Mouse (Mus musculus) adrenal gland, postnatal 36 days (tissue): ENCODE data around the gene Ptprt. TPM values are rescaled to one million over a fixed set of nuclear protein-coding genes. Genes with fewer than 3 reads are reported as not detected.

Experiments
- DNase-seq, 2 experiments: peaks; one replicate each; pipeline ENCODE4 v3.0.0; 2021; ENCODE audit warnings: mixed read lengths in 1 of 2
- total RNA-seq, 2 experiments: library from RNA; stranded (reverse); gene quantifications; 2 replicates each; pipeline ENCODE4 v1.2.3; 2021

Ptprt gene
- total RNA-seq, 2 experiments from 2014 or later: 0.07 to 0.16 TPM

DNA sequence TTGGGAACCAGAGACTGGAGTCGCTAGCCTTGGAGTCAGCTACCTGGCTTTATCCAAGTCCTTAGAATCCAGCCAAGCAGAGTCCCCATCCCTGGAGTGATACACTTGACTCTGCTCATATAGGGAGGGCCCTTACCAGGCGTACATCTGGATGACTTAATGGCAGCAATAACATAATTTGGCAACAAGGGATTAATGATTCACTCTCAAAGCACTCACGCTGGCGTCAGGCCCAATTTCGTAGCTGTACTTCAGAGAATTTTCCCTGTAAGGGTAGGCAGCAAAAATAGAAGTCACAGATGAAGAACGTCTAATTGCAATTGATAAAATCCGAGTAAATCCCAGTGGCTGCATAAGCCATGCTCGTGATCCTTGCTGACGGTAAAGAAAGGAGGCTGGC, 956.5 kb downstream of the Ptprt start:
- DNase-seq: peak; percentile 79 to 87

DNA sequence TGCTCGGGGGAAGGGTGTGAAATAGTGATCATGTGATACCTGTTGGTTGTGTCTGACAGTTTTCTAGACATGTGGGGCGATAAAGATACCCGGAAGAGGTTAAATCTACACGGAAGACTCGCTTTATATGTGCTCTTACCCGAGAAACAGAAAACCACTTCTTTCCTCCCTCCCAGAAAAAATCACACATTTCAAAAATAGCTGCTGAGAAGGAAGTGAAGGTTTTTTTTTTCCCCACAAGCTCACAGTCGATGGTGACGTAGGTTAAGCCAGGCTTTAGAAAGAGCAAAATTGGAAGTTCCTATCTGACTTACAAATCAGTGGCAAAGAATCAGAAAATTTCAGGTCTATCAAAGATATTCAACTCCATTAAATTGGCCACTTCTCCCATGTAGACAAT, 965.1 kb downstream of the Ptprt start:
- no peak for DNase-seq

DNA sequence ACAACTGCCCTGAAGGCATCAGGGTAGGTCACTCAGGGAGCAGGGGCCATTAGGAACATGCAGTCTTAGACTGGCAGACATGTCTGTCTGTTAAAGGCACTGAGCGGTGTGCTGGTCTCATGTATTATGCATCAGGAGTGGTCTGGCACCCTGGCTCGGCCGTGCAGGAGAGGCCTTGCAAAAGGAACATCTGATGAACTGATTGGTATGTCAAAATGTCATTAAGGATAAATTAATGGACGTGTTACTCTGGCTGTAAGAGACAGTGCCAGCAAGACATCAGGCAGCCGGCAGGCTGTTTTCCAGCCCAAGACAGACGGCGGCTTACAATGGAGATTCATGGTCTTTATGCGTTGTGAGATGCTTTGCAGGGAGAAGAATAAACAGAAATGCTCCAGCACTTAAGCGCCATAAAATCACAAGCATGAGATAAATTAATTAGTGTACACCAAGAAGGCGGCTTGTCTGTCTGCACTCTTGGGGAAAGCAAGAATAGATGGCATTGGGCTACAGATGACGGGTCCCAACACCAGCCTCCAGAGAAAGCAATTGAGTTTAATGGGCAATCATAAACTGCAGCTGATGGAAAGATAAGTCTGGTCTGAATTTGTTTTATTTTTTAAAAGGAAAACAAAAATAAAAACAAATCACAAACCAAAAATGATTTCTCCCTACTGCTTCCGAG, 992.5 kb downstream of the Ptprt start:
- DNase-seq: no peak

DNA sequence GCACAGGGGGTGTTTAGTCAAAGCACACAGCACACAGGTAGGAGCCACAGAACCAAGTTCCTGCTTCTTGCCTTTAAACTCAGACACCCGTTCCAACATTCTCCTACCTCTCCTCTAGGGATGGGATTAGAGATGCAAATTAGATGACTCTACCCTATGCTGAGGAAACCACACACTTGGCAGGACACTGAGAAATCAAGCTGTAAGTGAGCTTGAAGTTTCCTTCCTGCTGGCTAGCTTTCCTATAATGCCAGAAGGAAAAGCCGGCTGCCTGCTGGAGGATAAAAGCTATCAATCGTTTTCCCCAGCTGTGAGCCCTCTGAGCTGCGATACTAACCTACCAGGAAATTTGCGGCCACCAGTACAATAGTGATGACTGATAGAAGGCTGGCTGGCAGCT, 999.0 kb downstream of the Ptprt start:
- DNase-seq: no peak

DNA sequence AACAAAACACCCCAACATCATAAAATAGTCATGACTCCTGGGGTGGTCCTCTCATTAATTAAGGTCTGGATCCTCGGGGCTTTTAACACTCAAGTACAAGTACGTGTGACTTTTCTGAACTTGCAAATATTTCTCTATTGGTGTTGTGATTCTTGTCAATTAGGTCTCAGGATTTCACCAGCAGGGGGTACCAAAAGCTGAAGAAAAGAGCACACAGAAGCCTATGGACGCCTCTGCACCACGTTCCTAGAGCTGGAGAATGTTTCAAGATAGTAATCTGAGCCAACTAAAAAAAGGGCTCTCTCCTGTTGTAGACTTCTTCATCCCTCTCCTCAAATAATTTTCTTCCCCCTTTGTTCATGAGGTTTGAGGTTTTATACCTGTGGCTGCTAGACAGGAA, 1000.1 kb downstream of the Ptprt start:
- DNase-seq: peak; percentile 15 to 36

DNA sequence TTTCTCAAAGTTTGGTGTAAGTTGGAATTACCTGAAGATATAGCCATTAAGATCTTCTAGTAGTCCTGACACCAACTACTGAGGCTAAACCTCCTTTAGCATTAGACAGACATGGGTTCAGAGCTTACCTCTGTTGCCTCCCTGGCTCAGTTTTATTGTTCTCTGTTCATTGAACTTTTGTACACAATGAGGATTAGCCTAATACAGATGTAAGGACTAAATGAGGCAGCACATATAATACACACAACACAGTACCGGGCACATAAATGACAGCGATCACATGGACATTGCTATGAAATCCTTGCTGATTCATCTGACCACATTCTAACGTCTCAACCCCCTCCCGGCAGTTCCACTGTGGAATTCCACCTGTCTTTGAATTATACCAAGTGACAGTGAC, 1003.9 kb downstream of the Ptprt start:
- no peak for DNase-seq

DNA sequence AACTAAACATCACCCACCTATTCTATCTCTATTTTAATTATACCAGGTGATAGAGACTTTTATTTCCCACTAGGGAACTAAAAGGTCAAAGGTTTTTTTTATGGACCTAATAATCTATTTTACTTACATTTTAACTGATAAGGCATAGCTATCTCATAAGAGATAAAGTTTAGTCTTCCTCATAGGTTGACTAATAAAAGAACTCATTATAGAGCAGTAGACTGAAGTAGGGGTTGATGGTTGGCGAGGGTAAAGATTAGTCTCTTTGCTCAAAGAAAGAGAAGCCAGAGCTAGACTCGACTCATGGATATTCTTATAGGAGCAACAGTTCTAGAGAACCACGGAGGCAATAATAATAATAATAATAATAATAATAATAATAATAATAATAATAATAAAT, 1004.3 kb downstream of the Ptprt start:
- no peak for DNase-seq

DNA sequence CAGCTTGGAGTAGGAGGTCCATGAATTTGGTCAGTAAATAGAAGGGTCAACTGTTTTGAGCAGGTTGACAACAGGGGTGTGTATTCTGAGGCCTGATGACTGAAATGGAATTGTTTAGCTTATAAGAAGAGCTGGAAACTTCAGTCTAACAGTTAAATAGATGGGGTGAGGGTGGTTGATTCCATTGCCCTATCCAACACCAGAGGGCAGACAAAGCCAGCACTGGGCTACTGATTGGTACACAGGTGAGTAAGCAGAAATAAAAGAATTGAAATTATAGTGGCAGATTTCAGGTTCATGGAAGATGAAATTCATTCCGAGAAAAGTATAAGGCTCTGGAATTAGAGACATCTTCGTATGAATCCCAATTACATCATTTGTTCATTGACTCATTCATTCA, 1020.1 kb downstream of the Ptprt start:
- no peak for DNase-seq

DNA sequence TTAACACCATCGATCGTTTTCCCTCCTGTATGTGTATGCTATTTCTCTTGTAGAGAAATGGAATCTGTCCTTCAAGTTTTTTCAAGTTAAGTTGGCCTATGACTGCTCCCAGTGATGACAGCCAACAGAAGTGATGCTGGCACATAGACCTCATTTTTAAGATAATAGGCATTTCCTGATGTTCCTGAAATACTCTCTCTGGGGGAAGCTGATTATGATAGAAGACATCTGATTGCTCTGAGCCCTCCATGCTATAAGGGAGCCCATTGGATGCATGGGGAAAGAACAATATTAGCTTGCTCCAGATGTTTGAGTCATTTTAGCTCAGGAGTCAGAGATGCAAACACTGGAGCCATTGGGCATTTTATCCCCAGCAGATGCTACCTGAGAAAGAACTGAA, 1026.9 kb downstream of the Ptprt start:
- DNase-seq: no peak

DNA sequence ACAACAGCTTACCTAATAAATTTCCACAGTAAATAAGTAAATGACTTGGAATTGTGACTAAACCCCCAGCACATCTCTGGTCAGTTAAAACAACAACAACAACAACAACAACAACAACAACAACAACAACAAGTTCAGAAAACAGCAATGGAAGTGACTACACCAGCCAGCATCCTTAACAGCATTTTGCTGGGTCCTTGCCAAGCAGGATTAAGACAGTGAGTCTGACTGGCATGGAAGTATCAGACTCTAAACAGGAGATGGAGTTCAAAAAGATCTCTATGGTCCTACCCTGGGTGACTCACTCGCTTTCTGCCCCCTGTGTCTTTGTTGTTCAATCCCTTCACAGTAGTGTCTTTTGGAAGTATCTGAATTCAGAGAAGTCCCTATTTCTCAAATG, 1035.1 kb downstream of the Ptprt start:
- no peak for DNase-seq

DNA sequence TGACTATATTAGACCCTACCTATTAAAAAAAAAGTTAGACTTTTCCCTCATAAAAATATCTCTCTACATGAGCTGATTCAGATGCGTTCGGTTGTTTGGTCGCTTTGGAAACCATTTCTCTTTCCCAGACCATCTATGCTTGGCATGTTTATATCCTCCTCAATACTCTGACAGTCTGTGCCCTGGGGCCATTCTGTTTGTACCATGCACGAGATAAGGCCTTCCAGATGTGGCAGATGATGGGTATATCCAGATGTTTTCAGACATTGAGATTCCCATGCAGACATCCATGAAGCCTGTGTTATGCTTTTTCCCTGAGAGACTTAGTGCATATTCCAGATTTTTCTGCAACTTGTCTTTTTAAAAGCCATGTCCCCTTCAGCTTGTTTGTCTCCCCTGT, 1052.5 kb downstream of the Ptprt start:
- no peak for DNase-seq

DNA sequence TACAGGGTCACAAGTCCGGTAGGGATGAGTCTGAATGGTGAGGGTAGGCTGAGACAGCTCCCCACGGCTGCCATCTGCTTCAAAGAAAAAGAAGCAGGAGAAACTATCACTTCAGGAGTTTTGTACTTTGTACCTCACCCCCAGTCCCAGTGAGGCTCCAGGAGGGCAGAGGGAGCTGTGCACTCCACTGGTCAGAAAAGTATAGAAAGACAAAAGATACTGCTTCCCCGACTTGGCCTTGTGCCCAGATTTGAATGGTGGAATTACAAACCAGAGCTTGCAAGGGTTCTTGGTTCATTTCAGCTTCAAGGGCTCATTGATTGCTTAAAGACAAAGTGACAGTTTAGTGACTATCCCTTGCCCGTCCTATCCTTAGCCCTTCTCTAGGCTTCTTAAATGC, 1053.6 kb downstream of the Ptprt start:
- no peak for DNase-seq

DNA sequence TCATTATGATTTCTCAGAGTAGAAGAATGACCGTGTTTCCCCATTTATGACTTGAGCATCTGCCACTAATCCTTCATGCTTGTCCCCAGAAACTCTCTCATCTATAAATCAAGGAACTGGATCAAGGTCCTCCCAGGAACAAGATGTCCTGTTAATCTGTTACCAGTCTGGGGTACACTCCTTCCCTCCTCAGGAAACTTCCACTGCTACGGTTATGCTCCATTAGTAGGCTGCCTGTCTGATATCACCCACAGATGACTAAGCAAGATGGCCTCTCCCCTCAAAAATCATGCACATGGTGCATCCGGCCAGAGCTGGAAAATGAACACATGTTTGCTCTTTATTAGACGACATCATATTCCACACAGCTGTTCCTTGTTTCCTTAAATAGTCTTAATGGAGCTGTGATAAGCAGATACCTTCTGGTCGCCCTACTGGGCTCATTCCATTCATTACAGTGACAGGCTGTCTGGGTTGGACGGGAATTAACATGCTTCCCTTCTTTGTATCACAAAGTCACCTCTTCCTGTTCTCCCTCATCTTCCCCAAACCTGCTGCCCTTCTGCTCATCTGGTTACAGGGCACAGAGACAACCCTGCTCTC, 1060.6 kb downstream of the Ptprt start:
- DNase-seq: no peak

DNA sequence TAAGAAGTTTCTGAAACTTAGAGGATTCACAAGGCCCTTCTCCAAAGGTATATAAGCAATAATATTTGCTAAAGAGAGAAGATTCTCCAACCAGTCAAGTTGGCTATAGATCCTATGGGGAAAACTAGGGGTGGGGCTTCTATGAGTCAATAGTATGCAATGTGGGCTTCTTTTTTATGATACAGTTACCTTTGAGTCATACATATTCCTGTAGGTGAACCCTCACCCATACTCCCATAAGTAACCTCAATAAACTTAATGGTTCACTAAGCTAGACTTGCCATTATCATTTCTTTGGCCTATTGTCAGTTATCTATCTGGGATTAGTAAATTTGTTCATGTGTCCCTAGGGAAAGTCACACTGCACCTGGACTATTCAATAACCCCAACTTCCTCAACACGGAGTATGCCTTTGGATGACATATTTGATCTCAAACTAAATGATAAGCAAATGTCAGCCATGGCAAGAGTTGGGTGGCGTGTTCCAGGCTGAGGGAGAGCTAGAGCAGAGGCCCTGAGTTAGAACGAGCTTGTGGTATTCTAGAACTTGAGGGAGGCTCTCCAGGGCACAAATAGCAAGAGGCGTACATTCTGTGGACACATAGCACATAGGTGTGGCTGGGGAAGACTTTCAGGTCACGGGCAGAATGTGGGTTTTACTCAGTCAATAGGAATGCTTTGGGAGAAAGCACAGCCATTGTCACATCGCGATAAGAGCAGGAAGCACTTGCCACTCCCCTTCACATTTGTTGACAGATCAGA, 1067.4 kb downstream of the Ptprt start:
- no peak for DNase-seq

DNA sequence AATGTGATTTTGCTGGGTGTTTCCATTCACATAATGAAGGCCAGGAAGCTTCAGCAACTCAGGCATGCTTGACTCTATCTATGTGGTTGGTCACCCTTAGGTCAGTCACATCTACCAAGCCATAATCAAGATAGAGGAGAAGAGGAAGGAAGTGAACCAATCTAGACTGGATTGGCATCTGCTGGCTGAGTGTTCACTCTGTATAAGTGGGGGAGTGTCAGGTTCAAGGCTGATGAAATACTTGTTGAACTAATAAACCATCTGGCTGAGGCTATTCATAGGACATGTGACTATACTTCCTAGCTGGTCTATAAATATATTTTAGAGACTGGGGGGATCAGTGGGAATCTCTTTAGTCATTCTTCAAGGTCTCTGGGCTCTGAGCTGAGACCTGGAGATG, 1086.5 kb downstream of the Ptprt start:
- no peak for DNase-seq

DNA sequence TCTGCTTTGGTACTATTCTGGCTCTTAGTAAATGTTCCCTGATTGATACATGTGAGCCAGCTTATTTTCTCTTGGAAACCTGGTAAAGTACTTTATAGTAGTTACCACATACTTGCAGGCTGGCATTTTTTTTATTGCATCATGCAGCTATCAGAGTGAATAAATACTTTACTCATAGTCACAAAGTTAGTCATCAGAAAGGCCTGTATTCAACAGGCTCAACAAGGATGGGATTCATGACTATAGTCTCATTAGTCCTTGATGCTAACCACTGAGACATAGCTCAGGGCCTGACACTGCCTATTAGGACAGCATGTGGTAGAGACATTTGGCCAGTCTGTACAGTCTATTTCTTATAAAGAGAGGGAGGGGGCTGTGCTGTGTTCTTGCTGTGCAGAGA, 1088.7 kb downstream of the Ptprt start:
- DNase-seq: peak in 1 of 2 experiments; percentile 8

DNA sequence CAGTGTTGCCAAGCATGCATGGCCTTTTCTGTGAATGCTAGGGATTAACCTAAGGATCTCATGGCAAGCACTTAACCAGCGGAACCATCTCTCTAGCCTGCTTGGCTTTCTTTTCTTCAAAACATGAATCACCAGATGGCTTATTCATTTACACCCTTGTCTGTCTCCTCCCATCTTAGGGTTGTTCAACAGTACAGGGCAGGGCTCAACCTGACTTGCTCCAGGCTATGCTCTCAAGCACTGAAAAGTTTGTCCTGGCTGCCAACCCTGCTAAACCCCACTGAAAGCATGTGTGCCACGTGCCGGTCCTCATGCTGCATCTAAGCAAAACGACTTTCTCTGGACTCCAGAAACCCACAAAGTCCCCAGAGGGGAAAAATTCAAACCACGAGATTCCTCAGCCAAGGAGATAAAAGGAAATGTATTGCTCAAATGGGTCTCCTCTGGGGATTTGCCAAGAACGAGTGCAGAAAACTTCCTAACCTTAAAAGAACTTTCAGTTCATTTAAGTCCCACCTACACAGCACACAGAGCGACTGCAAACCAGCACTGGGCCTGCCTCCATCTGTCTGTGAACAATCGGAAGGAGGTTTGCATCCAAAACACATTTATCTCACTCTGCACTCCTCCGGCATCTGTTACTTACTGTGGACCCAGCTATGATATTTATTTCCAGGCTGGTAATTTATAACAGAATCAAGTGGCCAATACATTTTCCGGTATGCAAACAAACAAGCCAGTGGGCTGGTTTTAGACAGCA, 1090.5 kb downstream of the Ptprt start:
- peak in 1 of 2 experiments; percentile 9 for DNase-seq

DNA sequence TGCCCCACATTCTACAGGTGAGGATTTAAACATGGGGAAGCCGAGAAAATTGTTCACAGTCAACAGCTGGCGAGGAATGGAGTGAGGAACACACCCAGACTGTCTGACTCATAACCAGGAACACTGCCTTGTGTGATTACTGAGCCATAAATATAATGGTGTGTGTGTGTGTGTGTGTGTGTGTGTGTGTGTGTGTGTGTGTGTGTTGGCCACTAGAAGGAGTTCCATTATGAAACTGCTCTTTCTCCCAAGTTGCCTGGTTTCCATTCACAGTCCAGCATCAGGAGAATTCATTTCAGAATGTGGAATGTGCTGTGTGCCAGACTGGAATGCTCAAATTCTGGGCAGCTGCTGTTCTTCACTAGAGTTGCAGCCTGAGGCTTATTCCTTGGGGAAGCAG, 1099.4 kb downstream of the Ptprt start:
- peak in 1 of 2 experiments; percentile 9 for DNase-seq

DNA sequence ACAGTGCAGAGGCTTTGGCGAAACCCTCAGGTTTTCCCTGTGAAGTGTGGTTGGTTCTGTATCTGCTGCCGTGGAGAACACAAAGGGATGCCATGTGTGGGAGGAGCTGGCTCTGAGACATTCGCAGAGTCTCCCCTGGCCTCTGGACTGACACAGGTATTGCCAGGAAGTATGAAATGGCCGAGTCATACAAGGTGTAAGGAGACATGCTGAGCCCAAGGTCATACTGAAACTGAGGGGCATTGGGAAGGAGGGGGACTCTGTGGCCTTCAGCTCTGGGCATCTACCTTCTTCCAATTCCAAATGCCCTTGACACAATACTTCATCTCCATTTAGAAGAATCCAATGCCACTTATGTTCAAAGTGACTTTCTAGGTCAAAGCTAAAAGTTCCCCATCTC, 1103.1 kb downstream of the Ptprt start:
- peak in 1 of 2 experiments; percentile 21 for DNase-seq

DNA sequence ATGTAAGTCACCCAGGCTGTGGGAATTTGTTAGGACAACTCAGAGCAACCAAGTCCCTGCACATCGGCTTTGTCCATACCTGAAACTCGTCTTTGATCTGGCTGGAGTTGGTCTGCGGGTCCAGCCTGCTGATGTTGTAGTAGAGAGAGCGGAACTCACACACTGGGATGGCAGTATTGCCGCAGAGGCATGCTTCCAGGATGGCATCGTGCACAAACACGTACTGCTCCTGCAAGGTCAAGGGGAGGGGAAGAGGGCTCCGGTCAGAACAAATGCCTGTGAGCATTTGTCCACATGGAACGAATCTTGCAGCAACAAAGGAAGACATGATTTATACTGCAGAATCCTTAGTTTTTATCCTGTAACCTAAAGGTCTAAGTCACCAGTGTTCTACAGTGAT, 1107.3 kb downstream of the Ptprt start:
- DNase-seq: peak; percentile 39 to 59

DNA sequence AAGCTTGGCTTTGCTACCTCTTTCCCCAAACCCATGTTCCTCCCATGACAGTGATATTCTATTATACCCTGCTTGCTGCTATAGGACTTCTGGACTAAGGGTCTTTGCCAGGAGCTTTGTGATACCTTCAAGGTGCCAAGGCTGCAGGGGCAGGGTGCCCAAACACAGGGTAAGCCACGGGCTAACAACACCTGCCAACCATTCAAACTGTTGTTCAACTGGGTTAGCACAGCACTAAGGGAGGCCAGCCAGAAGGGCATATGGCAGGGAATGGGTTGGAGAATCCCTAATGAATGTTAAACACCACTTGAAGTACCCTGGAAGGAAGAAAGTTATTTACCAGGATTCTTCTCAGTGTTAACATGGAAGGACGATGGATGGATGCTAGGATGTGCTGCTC, 1108.9 kb downstream of the Ptprt start:
- no peak for DNase-seq

DNA sequence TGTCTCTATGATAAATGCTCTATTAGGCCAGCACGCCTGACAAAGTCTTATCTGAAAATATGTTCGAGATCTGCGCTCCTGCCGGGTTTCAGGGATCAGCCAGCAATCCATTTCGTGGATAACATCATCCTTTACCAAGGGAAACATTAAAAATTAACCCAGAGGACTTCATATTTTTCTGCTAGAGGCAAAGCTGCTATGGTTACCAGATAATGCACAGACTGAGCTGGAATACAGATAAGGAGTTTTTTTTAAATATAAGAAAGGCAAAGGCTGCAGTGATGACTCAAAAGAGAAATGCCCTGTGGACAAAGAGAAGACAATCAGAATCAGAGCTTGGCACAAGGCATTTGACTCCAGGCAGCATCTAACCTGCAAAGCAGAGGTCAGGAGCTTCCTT, 1111.4 kb downstream of the Ptprt start:
- no peak for DNase-seq

DNA sequence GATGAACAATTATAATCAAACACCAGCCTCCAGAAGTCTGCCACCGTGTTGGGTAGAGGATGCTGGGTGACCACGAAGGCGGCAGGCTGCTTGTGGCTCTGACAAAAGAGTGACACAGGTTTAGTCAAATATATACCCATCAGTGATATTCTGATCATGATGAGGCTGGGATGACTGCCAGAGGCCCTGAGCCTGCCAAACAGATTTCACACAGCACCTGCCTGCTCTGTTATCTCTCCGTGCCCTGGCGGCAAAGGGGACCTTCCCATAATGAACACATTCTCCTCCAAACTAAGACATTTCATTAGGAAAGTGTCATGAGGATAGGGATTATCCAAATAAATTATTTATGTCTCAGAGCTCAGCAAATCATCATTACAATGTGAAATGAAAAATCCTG, 1113.6 kb downstream of the Ptprt start:
- DNase-seq: no peak
